Mouse (Mus musculus): ENCODE measurements around the gene Syne4.
A peak's percentile ranks its signal among the peaks of the same experiment; 100 is the strongest.

Gene Syne4

GRCm38 (mm10) chr7:30328379-30328778 lies 13.8 kb downstream of the Syne4 start:
- no peak for DNase-seq (ENCODE audit: low spot score)

GRCm38 (mm10) chr7:30331887-30332286 lies 17.3 kb downstream of the Syne4 start:
- peak; percentile 95 for DNase-seq (ENCODE audit: low spot score)

DNA sequence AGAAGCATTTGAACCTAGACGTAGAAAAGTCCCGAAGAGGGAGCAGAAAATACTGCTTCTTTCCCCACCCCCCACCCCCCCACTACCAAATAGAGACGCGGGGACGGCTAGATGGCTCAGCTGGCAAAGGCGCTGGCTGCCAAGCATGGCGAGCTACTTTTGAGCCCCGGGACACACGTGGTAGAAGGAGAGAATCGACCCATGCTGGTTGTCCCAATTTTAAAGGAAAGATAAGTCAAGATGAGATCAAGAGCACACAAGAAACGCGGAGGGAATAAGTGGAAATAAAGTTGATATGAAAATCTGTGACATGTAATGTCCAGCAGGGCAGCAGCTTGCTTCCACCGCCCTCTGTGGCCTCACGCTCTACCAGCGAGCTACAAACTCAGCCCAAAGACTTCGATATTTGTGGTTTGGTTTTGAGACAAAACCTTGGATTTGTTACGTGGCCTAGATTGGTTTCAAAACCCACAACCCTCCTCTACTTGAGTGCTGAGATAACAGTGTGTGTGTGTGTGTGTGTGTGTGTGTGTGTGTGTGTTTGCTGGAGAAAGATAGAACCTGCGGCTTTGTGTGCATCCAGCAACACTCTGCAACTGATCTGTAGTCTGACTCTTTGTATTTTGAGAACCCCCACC lies 18.1 kb downstream of the Syne4 start:
- DNase-seq (ENCODE audit: low spot score): no peak

DNA sequence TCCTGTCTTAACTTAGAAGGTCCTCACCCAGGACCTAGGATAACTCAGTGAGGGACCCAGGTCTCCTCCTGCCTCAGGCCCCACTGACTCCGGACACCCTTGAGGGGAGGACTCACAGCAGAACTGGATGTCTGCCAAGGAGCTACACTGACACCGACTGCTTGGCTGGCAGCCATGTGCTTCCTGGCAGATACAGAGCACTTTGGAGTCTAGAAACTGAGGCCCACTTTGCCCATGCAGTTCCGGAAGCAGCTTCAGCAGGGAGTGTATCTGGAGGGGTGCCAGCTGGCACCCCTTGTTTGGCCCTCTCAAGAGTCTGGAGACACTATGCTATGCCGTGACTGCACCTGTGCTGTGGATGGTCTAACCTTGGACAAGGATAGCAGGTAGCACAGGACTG lies 18.8 kb downstream of the Syne4 start:
- DNase-seq (ENCODE audit: low spot score): no peak

GRCm38 (mm10) chr7:30334563-30334962 lies 20.0 kb downstream of the Syne4 start:
- no peak for DNase-seq (ENCODE audit: low spot score)

DNA sequence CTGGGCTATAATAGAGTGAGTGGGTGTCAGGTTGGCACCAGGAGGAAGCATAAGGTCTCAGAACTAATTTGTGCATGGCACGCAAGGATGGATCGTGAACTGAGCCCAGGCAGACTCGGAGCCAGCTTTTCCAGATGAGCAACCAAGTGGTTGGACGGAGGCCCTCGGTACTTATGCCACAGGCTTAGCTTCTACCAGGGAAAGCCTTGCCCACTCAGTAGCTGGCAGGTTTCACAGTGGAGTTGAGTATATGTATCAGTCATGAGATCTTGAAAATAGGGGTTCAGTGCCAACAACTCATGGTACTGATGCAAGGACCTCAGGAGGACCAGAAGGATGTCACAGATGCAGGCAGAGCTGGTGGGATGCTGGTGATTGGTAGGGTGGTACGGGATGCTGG lies 21.1 kb downstream of the Syne4 start:
- no peak for DNase-seq (ENCODE audit: low spot score)

DNA sequence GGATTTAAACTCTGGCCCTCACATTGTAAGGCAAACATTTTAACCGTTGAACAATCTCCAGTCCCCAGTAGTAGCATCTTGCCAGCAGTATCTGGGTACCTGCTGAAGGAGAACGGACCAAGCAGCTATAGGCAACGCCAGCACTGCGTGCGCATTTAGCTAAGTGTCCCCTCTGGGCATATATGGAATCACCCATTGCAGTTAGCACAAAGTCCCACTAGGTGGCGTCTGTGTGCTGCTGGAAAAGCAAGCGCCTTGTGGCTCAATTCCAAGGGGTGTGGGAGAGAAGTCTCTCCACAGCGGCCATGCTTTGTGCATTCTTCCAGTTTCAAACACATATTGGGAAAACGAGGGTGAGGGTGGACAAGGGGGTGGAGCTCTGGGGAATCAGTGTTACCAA lies 21.8 kb downstream of the Syne4 start:
- DNase-seq (ENCODE audit: low spot score): peak; percentile 95

DNA sequence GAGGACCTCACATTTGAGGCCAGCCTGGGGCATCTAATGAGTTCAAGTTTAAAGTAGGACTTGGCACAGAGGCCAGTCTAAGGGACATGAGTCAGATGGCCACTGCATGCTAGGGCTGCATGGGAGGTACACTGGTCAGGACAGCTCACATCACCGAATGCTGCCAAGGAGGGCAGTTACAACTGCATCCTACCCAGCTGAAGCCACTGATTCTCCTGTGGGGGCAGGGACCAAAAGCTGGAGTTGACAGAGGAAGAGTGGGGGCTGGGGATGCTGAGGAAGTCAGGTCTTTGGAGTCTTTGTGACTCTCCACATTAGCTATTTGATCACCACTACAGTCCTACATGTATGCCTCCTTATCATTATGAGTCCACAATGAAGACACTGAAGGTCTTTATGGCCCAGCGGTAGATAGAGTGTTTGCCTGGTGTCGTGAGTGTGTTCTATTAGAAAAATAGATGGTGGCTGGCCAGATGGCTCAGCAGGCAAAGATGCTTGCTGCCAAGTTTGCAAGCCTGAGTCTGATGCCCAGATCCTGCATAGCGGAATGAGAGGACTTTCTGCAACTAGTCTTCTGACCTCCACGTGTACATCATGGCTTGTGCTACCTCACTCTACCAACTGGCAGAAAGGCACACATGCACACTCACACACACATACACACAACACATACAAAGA lies 25.0 kb downstream of the Syne4 start:
- DNase-seq (ENCODE audit: low spot score): no peak

DNA sequence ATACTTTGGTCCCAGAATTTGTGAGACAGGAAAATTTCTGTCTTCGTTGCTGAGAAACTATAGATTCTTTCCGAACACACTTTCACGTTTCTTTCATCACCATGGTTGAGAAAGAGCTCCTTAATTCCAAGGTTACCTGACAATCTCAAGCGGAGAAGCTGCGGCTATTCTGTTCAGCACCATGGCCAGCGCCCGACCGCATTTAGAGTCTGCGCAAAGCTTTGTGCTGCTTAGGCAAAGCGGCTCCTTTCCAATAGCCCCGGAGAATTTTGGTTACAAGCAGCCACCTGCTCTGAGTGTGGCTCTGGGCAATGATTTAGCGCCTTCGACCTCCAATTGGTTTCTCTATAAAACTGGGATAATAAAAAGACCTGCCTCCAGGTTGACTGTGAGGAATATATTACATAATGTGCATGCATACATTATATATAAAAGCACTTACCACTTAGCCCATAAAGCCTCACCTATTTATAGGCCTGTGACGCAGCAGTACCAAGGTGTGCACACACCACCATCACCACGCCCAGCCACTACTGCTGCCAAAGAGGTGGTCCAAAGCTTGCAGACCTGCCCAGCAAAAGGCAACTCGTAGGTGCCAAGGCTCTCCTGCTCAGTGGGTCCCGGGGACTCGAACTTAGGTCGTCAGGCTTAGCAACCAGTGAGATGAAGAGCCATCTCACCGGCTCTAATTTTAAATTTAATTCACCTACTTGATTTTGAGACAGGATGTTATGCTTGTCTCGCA lies 32.2 kb downstream of the Syne4 start:
- DNase-seq (ENCODE audit: low spot score): peak; percentile 80

- DNase-seq (ENCODE audit: low spot score): peak; percentile 89
Observed at GRCm38 (mm10) chr7:30347828-30348227, 33.2 kb downstream of the Syne4 start.

DNA sequence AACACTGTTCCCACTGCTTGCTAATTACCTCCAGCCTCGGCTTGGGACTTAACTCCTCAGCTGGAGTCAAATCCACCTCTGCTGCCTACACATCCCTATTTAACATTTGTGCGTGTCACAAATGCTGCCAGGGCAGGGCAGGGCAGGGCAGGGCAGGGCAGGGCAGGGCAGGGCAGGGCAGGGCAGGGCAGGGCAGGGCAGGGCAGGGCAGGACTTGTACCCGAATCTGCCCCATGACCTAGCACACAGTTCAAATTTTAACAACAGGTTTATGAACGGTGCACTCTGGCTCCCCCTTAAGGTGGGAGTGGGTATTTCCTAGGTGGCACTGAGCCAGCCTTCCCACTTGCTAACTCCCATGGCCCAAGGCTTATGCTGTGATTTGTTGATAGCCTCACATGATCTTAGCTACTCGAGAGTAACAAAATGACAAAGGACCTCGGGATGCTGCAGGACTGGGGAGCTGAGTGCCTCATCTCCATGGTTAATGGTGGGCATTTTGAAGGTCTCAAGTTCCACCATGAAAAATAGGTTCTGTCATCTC lies 38.7 kb downstream of the Syne4 start:
- DNase-seq (ENCODE audit: low spot score): peak; percentile 93

DNA sequence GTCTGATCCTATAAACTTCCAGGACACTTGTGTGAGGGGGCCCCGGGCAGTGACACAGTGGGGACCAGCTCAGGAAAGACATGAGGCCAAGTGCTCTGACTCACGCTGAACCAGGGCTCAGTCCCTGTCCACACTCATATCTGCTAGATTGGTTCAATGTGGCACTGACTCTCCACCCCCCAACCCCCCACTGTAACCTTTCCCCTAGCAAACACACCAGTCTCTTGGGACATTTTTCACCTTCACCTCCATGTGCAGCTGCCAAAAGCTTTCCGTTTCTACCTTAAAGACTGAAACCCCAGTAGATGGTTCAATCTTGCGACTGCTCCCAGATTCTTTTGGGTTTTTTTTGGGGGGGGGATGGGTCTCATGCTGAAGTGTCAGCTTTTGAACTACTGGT lies 39.5 kb downstream of the Syne4 start:
- DNase-seq (ENCODE audit: low spot score): no peak

- DNase-seq (ENCODE audit: low spot score): no peak
Observed at GRCm38 (mm10) chr7:30358378-30359186, 44.0 kb downstream of the Syne4 start.

GRCm38 (mm10) chr7:30359276-30359865 lies 44.8 kb downstream of the Syne4 start:
- no peak for DNase-seq (ENCODE audit: low spot score)

- DNase-seq (ENCODE audit: low spot score): no peak
Observed at GRCm38 (mm10) chr7:30360028-30360427, 45.4 kb downstream of the Syne4 start.

- peak; percentile 85 for DNase-seq (ENCODE audit: low spot score)
Observed at GRCm38 (mm10) chr7:30362652-30363343, 48.2 kb downstream of the Syne4 start, which contains the start of gene Lrfn3. Lrfn3 (minus strand) TSS chr7:30362772.

GRCm38 (mm10) chr7:30363344-30363738 lies 48.7 kb downstream of the Syne4 start:
- no peak for DNase-seq (ENCODE audit: low spot score)

- no peak for DNase-seq (ENCODE audit: low spot score)
Observed at GRCm38 (mm10) chr7:30367466-30367865, 52.9 kb downstream of the Syne4 start.

Measured in retina, embryonic 14.5 days (tissue).